Mouse (Mus musculus) monocyte, adult 5-6 weeks (primary cell): ENCODE data around the gene Kif21b. TPM values are rescaled to one million over a fixed set of nuclear protein-coding genes. Genes with fewer than 3 reads are reported as not detected.

Experiments
- ATAC-seq: fragments of 153-309, 156-312 bp; replicated peaks from 2 replicates; pipeline ENCODE4 v1.8.0; 2017; ENCODE audit warnings: mild to moderate bottlenecking; ENCODE audit not compliant: low TSS enrichment, insufficient number of reproducible peaks, severe bottlenecking, poor library complexity, low FRiP score
- total RNA-seq: library from RNA; stranded (forward); fragments of 200-1000, 200-491, 200-594 nt; gene quantifications from 3 replicates; pipeline ENCODE4 v1.2.3, GENCODE M21; 2017

The Kif21b gene
- total RNA-seq, 1 experiment from 2014 or later: 77.9 TPM

GRCm38 (mm10) chr1:136126895-136127294, 4.3 kb upstream of the Kif21b start:
- ATAC-seq: no peak

GRCm38 (mm10) chr1:136127856-136128255, 3.3 kb upstream of the Kif21b start:
- no peak for ATAC-seq

- no peak for ATAC-seq
Observed at GRCm38 (mm10) chr1:136128416-136128815, 2.8 kb upstream of the Kif21b start.

GRCm38 (mm10) chr1:136128944-136129589, 2.1 kb upstream of the Kif21b start:
- no peak for ATAC-seq

- ATAC-seq: no peak
Observed at GRCm38 (mm10) chr1:136130107-136130506, 1.1 kb upstream of the Kif21b start.

- ATAC-seq: no peak
Observed at GRCm38 (mm10) chr1:136131603-136132291, 558 bp downstream of the Kif21b start.

- ATAC-seq: no peak
Observed at GRCm38 (mm10) chr1:136132386-136133201, 1.4 kb downstream of the Kif21b start.

- ATAC-seq: no peak
Observed at GRCm38 (mm10) chr1:136133570-136134240, 2.5 kb downstream of the Kif21b start.

- no peak for ATAC-seq
Observed at GRCm38 (mm10) chr1:136134547-136134946, 3.4 kb downstream of the Kif21b start.

GRCm38 (mm10) chr1:136135046-136135445, 3.9 kb downstream of the Kif21b start:
- ATAC-seq: peak; percentile 68

- ATAC-seq: no peak
Observed at GRCm38 (mm10) chr1:136135777-136136444, 4.7 kb downstream of the Kif21b start.

GRCm38 (mm10) chr1:136136547-136136946, 5.4 kb downstream of the Kif21b start:
- ATAC-seq: no peak

- ATAC-seq: peak; percentile 25
Observed at GRCm38 (mm10) chr1:136137071-136137531, 5.9 kb downstream of the Kif21b start.

- no peak for ATAC-seq
Observed at GRCm38 (mm10) chr1:136137575-136137974, 6.4 kb downstream of the Kif21b start.

GRCm38 (mm10) chr1:136138191-136138830, 7.1 kb downstream of the Kif21b start:
- no peak for ATAC-seq

- ATAC-seq: peak; percentile 58
Observed at GRCm38 (mm10) chr1:136139990-136140640, 8.9 kb downstream of the Kif21b start.

GRCm38 (mm10) chr1:136141176-136141950, 10.2 kb downstream of the Kif21b start:
- ATAC-seq: peak; percentile 49
